Mouse (Mus musculus): Measurements from ENCODE around the gene Nhlrc1. TPM values are rescaled to one million over a fixed set of nuclear protein-coding genes. Genes with fewer than 3 reads are reported as not detected.

Nhlrc1 gene
- polyA plus RNA-seq, 1 experiment: 0.76 TPM

DNA sequence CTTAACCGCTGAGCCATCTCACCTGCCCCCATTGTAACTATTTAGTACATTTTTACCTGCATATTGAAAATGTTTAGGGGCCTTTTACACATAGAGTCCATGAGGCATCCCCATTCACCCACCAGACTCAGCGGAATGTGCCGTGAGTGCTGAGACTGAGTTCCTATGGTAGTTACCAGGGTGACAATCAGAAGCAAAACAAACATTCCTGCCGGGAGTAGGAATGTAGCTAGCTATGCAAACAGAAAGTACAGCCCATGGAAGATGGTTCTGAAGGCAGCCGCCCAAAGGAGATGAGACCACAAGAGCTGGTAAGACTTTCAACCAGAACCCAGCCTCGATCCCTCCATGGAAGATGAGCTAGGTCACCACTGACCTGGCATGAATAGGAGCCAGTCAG lies 28.4 kb downstream of the Nhlrc1 start:
- Histone ChIP-seq H3K4me1 (ENCODE audit: control insufficient read depth, insufficient read depth, low read length) (no peaks in the 10 kb centered on the region), H3K4me3 (ENCODE audit: insufficient read depth, low read length) (no peak overlapping the region), H3K27ac (ENCODE audit: insufficient read depth, low read length) (no peak overlapping the region)
- TF ChIP-seq CTCF (IDR thresholded peaks at IDR 0.05; ENCODE audit: borderline replicate concordance, insufficient read depth, low read length): no peak
- no peak for TF ChIP-seq POLR2A (IDR thresholded peaks at IDR 0.05; ENCODE audit: low read depth, low read length)

DNA sequence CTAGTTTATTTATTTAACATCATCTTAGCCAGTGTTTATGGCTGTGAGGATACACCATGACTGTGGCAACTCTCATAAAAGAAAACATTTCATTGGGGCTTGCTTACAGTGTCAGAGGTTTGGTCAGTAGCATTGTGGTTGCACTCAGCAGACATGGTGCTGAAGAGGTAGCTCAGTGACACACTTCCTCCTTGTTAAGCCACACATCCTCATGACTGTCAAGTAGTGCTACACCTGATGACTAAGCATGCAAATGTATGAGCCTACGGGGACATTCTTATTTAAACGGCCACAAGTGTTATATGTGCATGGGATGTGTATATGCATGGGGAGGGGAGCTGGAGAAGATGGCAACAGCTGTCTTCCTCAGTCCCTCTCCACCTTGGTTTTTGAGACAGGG lies 30.8 kb downstream of the Nhlrc1 start:
- no peak for TF ChIP-seq POLR2A (IDR thresholded peaks at IDR 0.05; ENCODE audit: low read depth, low read length)
- TF ChIP-seq CTCF (IDR thresholded peaks at IDR 0.05; ENCODE audit: borderline replicate concordance, insufficient read depth, low read length): no peak
- Histone ChIP-seq H3K4me3 (ENCODE audit: insufficient read depth, low read length) (no peak overlapping the region), H3K27ac (ENCODE audit: insufficient read depth, low read length) (no peak overlapping the region), H3K4me1 (ENCODE audit: control insufficient read depth, insufficient read depth, low read length) (no peaks in the 10 kb centered on the region)

DNA sequence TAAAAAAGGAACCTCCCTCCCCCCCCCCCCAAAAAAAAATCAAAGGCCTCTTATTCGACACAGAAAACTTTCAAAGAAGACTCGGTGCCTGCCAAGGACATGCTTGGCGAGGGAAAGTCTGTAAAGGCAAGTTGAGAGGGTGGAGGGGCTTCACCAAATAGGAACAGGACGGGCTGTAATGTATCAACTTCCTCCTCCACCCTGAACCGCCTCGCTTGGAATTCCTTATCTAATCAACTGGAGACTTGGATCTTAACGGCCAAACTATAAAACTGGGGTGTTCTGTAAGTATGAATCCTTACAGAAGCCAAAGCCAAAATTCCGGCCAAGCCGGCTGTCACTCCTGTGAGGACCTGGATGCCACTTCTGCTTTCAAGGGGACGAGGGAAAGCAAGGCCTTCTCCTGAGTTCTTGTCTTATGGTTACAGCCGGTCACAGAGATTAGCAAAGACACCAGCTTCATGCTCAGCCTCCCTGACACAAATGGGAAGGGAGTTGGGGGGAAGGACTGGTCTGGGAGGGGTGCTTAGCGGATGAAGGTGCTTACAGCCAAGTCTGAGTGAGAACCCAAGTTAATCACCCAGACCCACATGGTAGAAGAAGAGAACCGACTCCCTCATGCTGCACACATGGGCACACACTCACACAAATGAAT lies 34.7 kb downstream of the Nhlrc1 start:
- Histone ChIP-seq H3K4me1 (ENCODE audit: control insufficient read depth, insufficient read depth, low read length) (no peaks in the 10 kb centered on the region), H3K27ac (ENCODE audit: insufficient read depth, low read length) (no peak overlapping the region), H3K4me3 (ENCODE audit: insufficient read depth, low read length) (no peak overlapping the region)
- TF ChIP-seq CTCF (IDR thresholded peaks at IDR 0.05; ENCODE audit: borderline replicate concordance, insufficient read depth, low read length) (no peak), POLR2A (IDR thresholded peaks at IDR 0.05; ENCODE audit: low read depth, low read length) (no peak)

DNA sequence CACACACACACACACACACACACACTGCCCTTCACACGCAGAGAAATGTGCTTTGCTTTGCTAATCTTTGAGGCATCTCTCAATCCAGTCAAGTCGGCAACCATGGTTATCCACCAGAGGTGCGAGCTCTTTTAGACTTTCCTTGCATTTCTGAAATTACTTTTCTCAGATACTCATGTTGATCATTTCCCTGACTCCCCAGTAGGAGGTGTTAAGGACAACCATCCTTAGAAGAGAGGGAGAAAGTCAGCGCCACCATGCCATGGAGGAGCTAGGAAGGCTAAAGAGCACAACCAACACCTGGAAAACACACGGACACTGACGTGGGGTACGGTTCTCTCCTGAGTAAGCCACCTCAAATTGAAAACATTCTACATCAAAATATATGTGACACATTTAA lies 38.1 kb downstream of the Nhlrc1 start:
- no peak overlapping the region for H3K4me3 ChIP-seq (ENCODE audit: insufficient read depth, low read length)
- TF ChIP-seq POLR2A (IDR thresholded peaks at IDR 0.05; ENCODE audit: low read depth, low read length) (no peak), CTCF (IDR thresholded peaks at IDR 0.05; ENCODE audit: borderline replicate concordance, insufficient read depth, low read length) (no peak)
- no peaks in the 10 kb centered on the region; the same call in 1 of the 2 replicates for H3K4me1 ChIP-seq (ENCODE audit: control insufficient read depth, insufficient read depth, low read length)
- H3K27ac ChIP-seq (ENCODE audit: insufficient read depth, low read length): no peak overlapping the region

DNA sequence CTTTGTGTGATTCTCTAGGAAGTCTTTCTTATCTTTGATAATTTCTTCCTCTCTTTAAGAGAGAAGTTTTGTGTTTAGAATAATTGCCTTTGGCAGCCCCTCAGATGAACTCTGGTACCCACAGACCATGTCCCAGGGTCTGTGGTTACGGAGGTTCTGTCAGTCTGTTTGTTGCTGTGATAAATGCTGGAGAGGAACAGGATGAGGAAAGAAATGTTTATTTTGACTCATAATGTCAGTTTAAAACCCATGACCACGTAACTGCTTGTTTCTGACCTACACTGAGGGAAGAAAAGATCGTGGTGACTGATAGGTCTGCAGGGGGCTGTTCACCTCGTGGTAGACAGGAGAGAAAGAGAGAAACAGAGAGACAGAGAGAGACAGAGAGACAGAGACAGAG lies 38.7 kb downstream of the Nhlrc1 start:
- Histone ChIP-seq H3K4me1 (ENCODE audit: control insufficient read depth, insufficient read depth, low read length) (no peaks in the 10 kb centered on the region; the same call in 1 of the 2 replicates), H3K27ac (ENCODE audit: insufficient read depth, low read length) (no peak overlapping the region), H3K4me3 (ENCODE audit: insufficient read depth, low read length) (no peak overlapping the region)
- TF ChIP-seq POLR2A (IDR thresholded peaks at IDR 0.05; ENCODE audit: low read depth, low read length) (no peak), CTCF (IDR thresholded peaks at IDR 0.05; ENCODE audit: borderline replicate concordance, insufficient read depth, low read length) (no peak)

DNA sequence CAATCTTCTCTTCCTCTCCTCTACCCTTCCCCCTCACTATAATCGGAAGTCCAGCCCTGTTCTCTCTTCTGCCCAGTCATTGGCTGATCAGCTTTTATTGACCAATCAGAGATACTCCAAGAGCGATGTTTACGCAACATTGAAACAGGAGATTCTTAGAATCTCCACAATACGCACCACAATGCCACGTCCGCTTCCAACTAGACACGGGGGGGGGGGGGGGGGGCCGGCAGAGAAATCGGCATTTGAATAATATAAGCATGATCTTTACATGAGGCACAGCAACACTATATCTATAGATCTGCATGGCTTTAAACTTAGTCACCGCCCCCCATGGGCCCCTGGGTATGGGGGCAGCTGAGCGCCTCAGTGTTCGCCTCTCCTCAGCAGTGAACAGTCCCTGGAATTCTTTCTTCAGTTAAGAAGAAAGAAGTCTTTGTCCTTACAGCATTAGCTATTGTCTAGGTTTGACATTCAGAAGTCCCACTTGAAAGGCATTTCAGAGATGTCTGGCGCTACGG lies 39.6 kb downstream of the Nhlrc1 start:
- no peak overlapping the region for H3K4me3 ChIP-seq (ENCODE audit: insufficient read depth, low read length)
- no peak overlapping the region for H3K27ac ChIP-seq (ENCODE audit: insufficient read depth, low read length)
- H3K4me1 ChIP-seq (ENCODE audit: control insufficient read depth, insufficient read depth, low read length): no peaks in the 10 kb centered on the region; the same call in 1 of the 2 replicates
- TF ChIP-seq POLR2A (IDR thresholded peaks at IDR 0.05; ENCODE audit: low read depth, low read length) (no peak), CTCF (IDR thresholded peaks at IDR 0.05; ENCODE audit: borderline replicate concordance, insufficient read depth, low read length) (no peak)

DNA sequence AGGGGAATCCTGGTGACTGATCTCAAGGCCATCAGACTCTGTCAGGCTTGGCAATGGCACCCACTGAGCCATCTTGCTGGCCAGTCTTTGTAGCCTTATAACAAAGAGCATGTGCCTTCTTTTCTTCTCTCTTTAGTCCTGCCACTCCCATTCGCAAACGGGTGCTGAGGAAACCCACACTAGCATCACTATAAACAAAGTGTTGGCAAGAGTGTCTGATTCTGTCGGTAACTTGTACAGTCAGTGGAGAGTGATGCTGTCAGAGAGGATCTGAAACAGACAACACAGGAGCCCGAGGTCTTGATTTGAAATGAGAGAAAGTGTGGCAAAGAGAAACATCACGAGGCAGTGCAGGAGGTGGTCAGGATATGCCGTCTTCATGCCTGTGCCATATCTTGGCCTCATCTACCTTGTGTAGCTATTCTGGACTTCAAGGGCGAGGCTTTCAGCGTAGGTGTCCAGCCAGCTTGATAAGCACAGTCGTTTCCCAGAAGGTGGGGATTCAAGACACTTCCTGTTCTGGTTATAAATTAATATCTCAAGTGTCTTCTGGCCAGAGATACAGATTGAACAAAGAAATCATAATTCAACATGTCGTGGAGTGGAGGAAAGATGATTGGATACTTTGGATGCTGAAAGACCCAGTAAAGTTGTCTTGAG lies 44.2 kb downstream of the Nhlrc1 start:
- no peak for TF ChIP-seq CTCF (IDR thresholded peaks at IDR 0.05; ENCODE audit: borderline replicate concordance, insufficient read depth, low read length)
- no peak for TF ChIP-seq POLR2A (IDR thresholded peaks at IDR 0.05; ENCODE audit: low read depth, low read length)
- Histone ChIP-seq H3K4me1 (ENCODE audit: control insufficient read depth, insufficient read depth, low read length) (no peaks in the 10 kb centered on the region; the same call in 1 of the 2 replicates), H3K4me3 (ENCODE audit: insufficient read depth, low read length) (no peak overlapping the region), H3K27ac (ENCODE audit: insufficient read depth, low read length) (no peak overlapping the region)

DNA sequence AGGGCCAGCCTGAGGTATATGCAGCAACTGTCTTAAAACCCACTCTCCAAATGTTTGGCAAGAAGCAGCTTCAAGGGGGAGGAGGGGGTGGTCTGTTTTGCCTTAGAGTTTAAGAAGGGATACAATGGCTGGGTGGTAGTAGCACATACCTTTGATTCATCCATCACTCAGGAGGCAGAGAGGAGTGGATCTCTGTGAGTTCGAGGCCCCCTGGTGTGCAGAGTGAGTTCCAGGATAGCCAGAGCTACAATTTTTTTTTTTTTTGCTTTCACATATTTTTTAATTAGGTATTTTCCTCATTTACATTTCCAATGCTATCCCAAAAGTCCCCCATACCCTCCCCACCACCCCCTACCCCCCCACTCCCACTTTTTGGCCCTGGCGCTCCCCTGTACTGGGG lies 46.0 kb downstream of the Nhlrc1 start:
- Histone ChIP-seq H3K4me3 (ENCODE audit: insufficient read depth, low read length) (no peak overlapping the region), H3K4me1 (ENCODE audit: control insufficient read depth, insufficient read depth, low read length) (no peaks in the 10 kb centered on the region; the same call in 1 of the 2 replicates), H3K27ac (ENCODE audit: insufficient read depth, low read length) (no peak overlapping the region)
- TF ChIP-seq CTCF (IDR thresholded peaks at IDR 0.05; ENCODE audit: borderline replicate concordance, insufficient read depth, low read length) (no peak), POLR2A (IDR thresholded peaks at IDR 0.05; ENCODE audit: low read depth, low read length) (no peak)

DNA sequence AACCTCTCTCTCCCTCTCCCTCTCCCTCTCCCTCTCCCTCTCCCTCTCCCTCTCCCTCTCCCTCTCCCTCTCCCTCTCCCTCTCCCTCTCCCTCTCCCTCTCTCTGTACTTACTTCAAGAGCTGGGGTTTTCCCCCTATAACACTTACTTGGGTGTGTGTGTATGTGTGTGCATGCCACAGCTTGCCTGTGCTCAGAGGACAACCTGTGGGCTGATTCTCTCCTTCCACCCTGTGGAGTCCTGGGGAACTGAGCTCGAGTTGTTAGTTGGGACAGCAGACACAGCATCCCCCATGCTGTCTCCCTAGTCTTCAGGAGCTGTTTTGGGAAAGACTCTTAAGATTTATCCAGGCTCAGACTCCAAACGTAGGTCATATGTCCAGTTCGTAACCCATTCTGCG lies 47.3 kb downstream of the Nhlrc1 start:
- no peak for TF ChIP-seq CTCF (IDR thresholded peaks at IDR 0.05; ENCODE audit: borderline replicate concordance, insufficient read depth, low read length)
- no peaks in the 10 kb centered on the region; the same call in 1 of the 2 replicates for H3K4me1 ChIP-seq (ENCODE audit: control insufficient read depth, insufficient read depth, low read length)
- H3K27ac ChIP-seq (ENCODE audit: insufficient read depth, low read length): no peak overlapping the region
- no peak overlapping the region for H3K4me3 ChIP-seq (ENCODE audit: insufficient read depth, low read length)

Other genes starting within 250 kb of the Nhlrc1 start
- 29.0 and 32.5 TPM in 2 replicates for gene Kif13a, start 85.0 kb downstream of the Nhlrc1 start, polyA plus RNA-seq (2011; ENCODE audit: insufficient read length, low read depth, missing spikeins)
- gene Kdm1b, start 28.6 kb upstream of the Nhlrc1 start, polyA plus RNA-seq (2011; ENCODE audit: insufficient read length, low read depth, missing spikeins): 11.3 and 12.1 TPM in 2 replicates
- 18.0 and 23.9 TPM in 2 replicates for gene Tpmt, start 29.9 kb upstream of the Nhlrc1 start, polyA plus RNA-seq (2011; ENCODE audit: insufficient read length, low read depth, missing spikeins)
- gene Dek, start 91.4 kb upstream of the Nhlrc1 start, polyA plus RNA-seq (2011; ENCODE audit: insufficient read length, low read depth, missing spikeins): 85.5 and 157 TPM in 2 replicates
- gene Rnf144b, start 107.8 kb upstream of the Nhlrc1 start, polyA plus RNA-seq (2011; ENCODE audit: insufficient read length, low read depth, missing spikeins): 1.4 and 1.5 TPM in 2 replicates